Mouse (Mus musculus) heart, embryonic 16.5 days (tissue): ENCODE measurements around the gene Hoxb6. TPM values are rescaled to one million over a fixed set of nuclear protein-coding genes. Genes with fewer than 3 reads are reported as not detected.

Experiments
- ATAC-seq: fragments of 200-750 bp; cut with Nextera tagmentation; replicated peaks from 2 replicates; pipeline ENCODE4 v1.8.0; 2017; ENCODE audit warnings: moderate number of reproducible peaks; ENCODE audit not compliant: insufficient read depth, low FRiP score; ENCODE audit errors: extremely low read depth
- H3K27ac ChIP-seq: fragments of 300-500 bp; sonication (generic); 2 replicates; pipeline ENCODE4 v1.5.1; 2014; ENCODE audit warnings: mild to moderate bottlenecking, low read length, control low read depth, moderate library complexity
- H3K27me3 ChIP-seq: fragments of 300-500 bp; sonication (generic); 2 replicates; pipeline ENCODE4 v1.6.1; 2014; ENCODE audit warnings: low read length, mixed read lengths; ENCODE audit not compliant: control insufficient read depth, insufficient read depth
- H3K36me3 ChIP-seq: fragments of 300-500 bp; sonication (generic); 2 replicates; pipeline ENCODE4 v1.6.1; 2014; ENCODE audit not compliant: control insufficient read depth, insufficient read depth
- H3K4me1 ChIP-seq: fragments of 300-500 bp; sonication (generic); 2 replicates; pipeline ENCODE4 v1.6.1; 2014; ENCODE audit warnings: low read length, mixed read lengths; ENCODE audit not compliant: control insufficient read depth, insufficient read depth
- H3K4me2 ChIP-seq: fragments of 300-500 bp; sonication (generic); 2 replicates; pipeline ENCODE4 v1.6.1; 2014; ENCODE audit warnings: low read depth, mild to moderate bottlenecking, control low read depth, low read length
- H3K4me3 ChIP-seq: fragments of 300-500 bp; sonication (generic); 2 replicates; pipeline ENCODE4 v1.5.1; 2014; ENCODE audit warnings: mild to moderate bottlenecking, control low read depth, low read length
- H3K9ac ChIP-seq: fragments of 300-500 bp; sonication (generic); 2 replicates; pipeline ENCODE4 v1.6.1; 2014; ENCODE audit warnings: low read length, control low read depth
- H3K9me3 ChIP-seq: fragments of 300-500 bp; sonication (generic); replicated peaks from 2 replicates; pipeline ENCODE4 v1.6.1; 2016; ENCODE audit warnings: low read length; ENCODE audit not compliant: control insufficient read depth
- WGBS: fragments of 180-500 bp; shearing (Covaris S2); extraction: QIAGEN DNeasy Blood & Tissue Kit; methylation state at CpG from one replicate; pipeline ENCODE4 v1.1.7; 2014; 5-methylcytosine and 5-hydroxymethylcytosine counted together
- polyA plus RNA-seq: library from polyadenylated mRNA; unstranded; fragments of >200 nt; fragmentation: Nextera tagmentation; extraction: Ambion mirVana; gene quantifications from 2 replicates; pipeline ENCODE4 v1.2.1, GENCODE M21; 2015

Hoxb6 gene
- polyA plus RNA-seq, 1 experiment from 2014 or later, result not detected

DNA sequence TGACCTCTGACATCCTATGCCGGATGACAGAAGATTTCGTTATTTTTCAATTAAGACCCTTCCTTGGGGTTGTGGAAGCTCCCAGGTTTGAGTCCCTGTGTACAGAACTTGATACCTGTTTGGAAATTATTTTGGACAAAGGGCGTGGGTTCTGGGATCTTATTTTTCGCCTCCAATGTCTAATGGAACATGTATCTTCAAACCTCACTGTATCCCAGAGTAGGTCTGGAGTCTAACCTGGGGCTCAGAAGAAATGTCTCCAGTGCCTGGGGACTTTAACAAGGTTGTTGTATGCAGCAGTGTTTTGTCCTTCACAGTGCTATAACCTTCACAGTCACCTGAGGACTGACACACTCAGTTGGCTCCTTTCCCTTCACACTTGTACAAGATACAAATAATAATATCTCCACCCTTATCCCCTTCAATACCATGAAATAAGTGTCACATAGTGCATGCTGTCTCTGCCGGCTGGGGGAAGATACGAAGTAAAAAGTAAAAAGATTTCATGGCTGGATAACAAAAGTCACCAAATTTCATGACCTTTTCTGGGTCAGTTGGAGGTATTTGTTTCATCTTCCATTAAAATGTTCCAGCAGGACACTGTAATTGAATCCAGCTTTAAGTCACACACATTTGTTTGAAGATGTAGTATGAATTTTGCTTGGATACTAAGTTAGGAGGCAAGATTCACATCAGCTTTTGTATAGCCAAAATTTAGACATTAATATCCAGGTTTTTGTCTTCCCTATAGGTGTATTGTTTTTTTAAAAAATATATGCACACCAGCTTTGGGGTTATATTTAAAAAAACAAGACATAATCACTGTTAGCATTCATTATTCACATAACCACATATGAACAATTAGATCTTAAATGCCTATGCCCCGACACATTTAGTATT, 25.0 kb upstream of the Hoxb6 start:
- 18% methylated on average over 7 of the region's 7 CpGs for WGBS
- H3K9me3 ChIP-seq, result no peaks in the 10 kb centered on the region
- H3K4me3 ChIP-seq, result no peak overlapping the region
- no peak overlapping the region for H3K27ac ChIP-seq
- 0 out of 2 replicates have a peak, but pooled peaks cover 2% of the 10 kb centered on the region for H3K4me1 ChIP-seq
- H3K9ac ChIP-seq, result no peak overlapping the region
- no peak for ATAC-seq
- H3K27me3 ChIP-seq, result peaks cover 96% of the 10 kb centered on the region
- no peaks in the 10 kb centered on the region for H3K36me3 ChIP-seq
- H3K4me2 ChIP-seq, result no peak overlapping the region

DNA sequence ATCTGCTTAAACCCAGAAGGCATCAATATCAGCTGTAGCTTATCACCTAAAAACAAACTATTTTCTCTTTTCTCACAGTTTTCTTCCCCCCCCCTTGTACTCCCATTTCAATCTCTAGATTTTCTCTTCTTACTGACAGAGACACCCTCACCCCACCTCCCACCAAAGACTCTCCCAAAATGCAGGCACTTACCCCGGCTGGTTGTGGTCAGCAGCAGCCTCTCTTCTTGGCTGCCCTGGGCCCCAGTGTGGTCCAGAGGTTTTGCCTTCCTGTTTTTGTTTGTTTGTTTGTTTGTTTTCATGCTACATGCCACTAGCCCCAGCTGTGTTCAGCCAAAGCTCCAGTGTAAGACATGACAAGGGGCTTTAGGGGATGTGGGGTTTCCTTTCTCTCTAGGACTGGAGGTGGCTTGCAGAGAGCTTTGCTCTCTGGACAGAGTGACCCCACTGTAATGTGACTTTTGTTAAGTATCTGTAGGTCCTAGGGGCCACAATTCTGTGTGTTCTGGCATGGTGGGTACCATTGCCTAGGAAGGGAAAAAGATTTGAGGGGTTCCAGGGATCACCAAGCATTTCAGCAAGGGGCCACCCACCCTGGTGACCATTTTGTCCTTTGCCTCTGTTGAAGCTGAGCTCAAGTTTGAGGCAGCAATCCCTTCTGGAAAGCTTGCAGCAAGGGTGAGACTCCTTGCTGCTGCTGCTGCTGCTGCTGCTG, 24.1 kb upstream of the Hoxb6 start:
- Histone ChIP-seq H3K27me3 (peaks cover 95% of the 10 kb centered on the region), H3K4me2 (no peak overlapping the region), H3K27ac (no peak overlapping the region), H3K4me3 (no peak overlapping the region), H3K9ac (no peak overlapping the region), H3K9me3 (no peaks in the 10 kb centered on the region), H3K36me3 (no peaks in the 10 kb centered on the region), H3K4me1 (0 out of 2 replicates have a peak, but pooled peaks cover 2% of the 10 kb centered on the region)
- no peak for ATAC-seq
- WGBS, result 8% methylated on average over 1 of the region's 1 CpGs

DNA sequence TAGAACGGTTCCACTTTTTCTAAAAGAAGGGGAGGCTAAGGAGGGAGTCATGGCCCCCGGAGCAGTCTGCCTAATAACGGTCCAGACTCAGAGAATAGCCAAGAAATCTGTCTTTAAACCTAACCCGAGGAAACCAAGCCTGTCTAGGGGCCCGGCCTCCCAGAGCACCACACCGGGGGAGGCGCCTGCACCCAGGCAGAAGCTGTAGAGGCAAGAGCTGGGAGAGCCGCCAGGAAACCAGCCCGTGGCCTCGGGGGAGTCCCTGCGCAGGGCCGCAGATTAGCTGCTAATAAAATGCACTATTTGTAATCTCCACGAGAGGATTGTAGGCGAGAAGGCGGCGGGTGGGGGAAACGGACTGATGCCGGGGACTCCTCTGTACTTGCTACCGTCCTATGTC, 22.4 kb upstream of the Hoxb6 start:
- ATAC-seq, result no peak
- H3K9me3 ChIP-seq, result no peaks in the 10 kb centered on the region
- under 1% methylated on average over 19 of the region's 19 CpGs for WGBS
- no peak overlapping the region for H3K4me3 ChIP-seq
- no peak overlapping the region for H3K27ac ChIP-seq
- H3K9ac ChIP-seq, result no peak overlapping the region
- 0 out of 2 replicates have a peak, but pooled peaks cover 2% of the 10 kb centered on the region for H3K4me1 ChIP-seq
- no peak overlapping the region for H3K4me2 ChIP-seq
- peaks cover 96% of the 10 kb centered on the region for H3K27me3 ChIP-seq
- no peaks in the 10 kb centered on the region for H3K36me3 ChIP-seq

DNA sequence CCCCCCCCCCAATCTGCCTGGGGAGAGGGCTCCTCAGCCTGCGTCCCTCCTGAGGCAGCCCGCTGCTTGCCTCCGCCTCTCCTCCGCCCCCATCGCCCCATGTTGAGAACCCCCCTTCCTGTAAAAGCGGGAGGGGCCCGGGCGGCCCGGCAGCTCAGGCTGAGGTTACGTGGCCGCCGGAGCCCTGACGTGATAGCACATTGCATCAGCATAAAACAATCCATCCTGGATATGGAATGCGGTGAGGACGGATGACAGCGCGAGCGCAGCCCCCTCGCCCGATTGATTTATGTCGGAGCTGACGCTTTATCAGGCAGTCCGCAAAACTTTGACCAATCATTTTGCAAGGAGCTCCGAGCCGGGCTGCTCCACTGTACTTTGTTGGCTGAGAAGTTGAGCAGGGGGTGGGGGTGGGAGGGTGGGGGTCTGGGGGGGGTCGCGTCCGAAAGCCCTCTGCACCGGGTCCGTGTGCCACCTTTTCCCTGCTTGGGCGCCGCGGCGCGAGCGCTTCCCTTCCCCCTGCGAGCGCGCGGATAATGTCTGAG, 21.2 kb upstream of the Hoxb6 start, which contains the start of gene Hoxb9:
TSS of gene Hoxb9 (plus strand) at position 462 of the 545 bp plus-strand sequence.
- no peaks in the 10 kb centered on the region for H3K36me3 ChIP-seq
- peak within 1 kb of the TSS; percentile 42; the same call in 1 of the 2 replicates for H3K4me2 ChIP-seq
- peak within 1 kb of the TSS; percentile 24 for H3K4me3 ChIP-seq
- H3K9ac ChIP-seq, result no peak within 1 kb of the TSS
- peaks cover 96% of the 10 kb centered on the region for H3K27me3 ChIP-seq
- H3K9me3 ChIP-seq, result no peaks in the 10 kb centered on the region
- H3K4me1 ChIP-seq, result 0 out of 2 replicates have a peak, but pooled peaks cover 2% of the 10 kb centered on the region
- no peak for ATAC-seq
- no peak within 1 kb of the TSS for H3K27ac ChIP-seq
- 1% methylated on average over 40 of the region's 40 CpGs for WGBS

DNA sequence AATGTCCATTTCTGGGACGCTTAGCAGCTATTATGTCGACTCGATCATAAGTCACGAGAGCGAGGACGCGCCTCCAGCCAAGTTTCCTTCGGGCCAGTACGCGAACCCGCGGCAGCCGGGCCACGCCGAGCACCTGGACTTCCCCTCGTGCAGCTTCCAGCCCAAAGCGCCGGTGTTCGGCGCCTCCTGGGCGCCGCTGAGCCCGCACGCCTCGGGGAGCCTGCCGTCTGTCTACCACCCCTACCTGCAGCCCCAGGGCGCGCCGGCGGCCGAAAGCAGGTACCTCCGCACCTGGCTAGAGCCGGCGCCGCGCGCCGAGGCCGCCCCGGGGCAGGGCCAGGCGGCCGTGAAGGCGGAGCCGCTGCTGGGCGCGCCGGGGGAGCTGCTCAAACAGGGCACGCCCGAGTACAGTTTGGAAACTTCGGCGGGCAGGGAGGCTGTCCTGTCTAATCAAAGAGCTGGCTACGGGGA, 20.7 kb upstream of the Hoxb6 start:
- ATAC-seq, result no peak; the same call in 1 of the 2 replicates
- Histone ChIP-seq H3K27me3 (peaks cover 96% of the 10 kb centered on the region), H3K9me3 (no peaks in the 10 kb centered on the region), H3K9ac (no peak overlapping the region), H3K4me1 (0 out of 2 replicates have a peak, but pooled peaks cover 2% of the 10 kb centered on the region), H3K4me3 (peak overlapping the region; percentile 24), H3K27ac (no peak overlapping the region), H3K36me3 (no peaks in the 10 kb centered on the region), H3K4me2 (peak overlapping the region; percentile 42; the same call in 1 of the 2 replicates)
- WGBS, result under 1% methylated on average over 52 of the region's 52 CpGs

DNA sequence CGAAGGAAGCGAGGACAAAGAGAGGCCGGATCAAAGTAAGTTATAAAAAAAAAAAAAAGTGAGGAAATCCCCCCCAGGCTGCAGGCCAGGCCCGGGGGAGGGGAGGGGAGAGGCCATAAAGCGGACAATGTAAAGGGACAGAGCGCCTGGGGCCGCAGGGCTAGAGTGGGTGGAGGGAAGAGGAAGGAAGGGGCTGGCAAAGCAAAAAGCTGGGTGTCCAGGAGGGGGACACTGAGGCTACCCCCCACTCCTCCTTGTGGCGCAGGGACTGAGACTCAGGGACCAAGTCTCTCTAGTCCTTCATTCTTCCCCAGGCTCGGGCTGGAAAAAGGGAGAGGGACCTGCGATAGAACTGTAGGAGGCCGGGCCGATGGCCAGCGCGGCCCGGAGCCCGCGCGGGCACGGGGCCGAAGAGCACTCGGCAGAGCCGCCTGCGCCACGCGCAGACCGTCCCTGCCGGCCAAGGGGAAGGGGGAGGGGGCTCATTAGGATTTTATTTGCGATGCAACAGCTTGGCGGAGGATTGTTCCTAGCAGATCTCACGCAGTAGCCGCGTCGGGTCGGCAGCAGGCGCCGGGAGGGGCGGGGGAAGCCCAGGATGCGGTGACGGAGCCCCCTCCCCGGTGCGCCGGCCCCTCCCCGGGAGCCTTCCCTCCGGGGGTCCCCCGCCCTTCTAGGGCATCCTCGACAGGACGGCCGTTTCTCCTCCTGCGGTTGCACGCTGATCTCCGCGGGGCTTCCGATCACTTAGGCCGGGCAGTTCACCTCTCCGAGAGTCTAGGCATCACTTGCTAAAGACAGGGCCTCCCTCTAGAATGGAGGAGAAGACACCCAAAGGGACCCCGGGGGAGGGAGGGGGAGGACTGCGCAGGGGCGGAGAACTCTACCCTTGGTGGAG, 20.0 kb upstream of the Hoxb6 start:
- Histone ChIP-seq H3K4me3 (peak overlapping the region; percentile 24), H3K27me3 (peaks cover 95% of the 10 kb centered on the region), H3K27ac (no peak overlapping the region), H3K9ac (no peak overlapping the region), H3K4me1 (0 out of 2 replicates have a peak, but pooled peaks cover 2% of the 10 kb centered on the region), H3K9me3 (no peaks in the 10 kb centered on the region), H3K36me3 (no peaks in the 10 kb centered on the region), H3K4me2 (peak overlapping the region; percentile 42; the same call in 1 of the 2 replicates)
- no peak for ATAC-seq
- 1% methylated on average over 52 of the region's 58 CpGs for WGBS

DNA sequence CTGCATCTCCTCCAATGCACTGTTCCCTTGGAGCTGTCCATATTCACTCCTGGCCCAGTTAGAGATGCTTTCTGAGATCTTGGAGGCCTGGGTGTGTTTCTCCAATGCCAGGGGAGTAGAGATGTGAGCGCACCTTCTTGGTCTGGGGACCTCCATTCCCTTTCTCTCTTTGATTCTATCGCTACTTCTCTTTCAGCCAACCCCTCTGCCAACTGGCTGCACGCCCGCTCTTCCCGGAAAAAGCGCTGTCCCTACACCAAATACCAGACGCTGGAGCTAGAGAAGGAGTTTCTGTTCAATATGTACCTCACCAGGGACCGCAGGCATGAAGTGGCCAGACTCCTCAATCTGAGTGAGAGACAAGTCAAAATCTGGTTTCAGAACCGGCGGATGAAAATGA, 17.8 kb upstream of the Hoxb6 start:
- WGBS, result 10% methylated on average over 10 of the region's 10 CpGs
- Histone ChIP-seq H3K27ac (no peak overlapping the region), H3K9me3 (no peaks in the 10 kb centered on the region), H3K36me3 (no peaks in the 10 kb centered on the region), H3K4me3 (no peak overlapping the region), H3K27me3 (peaks cover 96% of the 10 kb centered on the region), H3K4me2 (no peak overlapping the region), H3K9ac (no peak overlapping the region), H3K4me1 (0 out of 2 replicates have a peak, but pooled peaks cover 2% of the 10 kb centered on the region)
- no peak for ATAC-seq

DNA sequence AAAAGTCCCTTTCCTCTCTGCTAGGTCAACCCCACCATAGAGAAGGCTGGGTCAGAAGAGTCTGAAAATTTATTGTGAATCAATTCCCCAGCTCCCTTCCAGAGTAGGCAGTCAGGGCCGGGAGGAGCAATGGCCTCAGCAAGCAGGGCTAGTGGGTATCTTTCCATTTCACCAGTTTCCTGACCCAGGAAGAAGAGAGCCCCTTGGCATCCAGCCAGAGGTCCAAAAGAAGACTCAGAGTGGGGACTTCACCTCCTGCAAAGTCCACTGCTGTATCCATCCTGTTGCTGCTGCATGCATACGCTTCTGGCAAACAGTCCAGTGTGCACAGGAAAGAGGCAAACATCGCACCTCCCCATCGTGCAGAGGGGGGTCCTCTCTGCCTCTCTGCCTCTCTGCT, 16.4 kb upstream of the Hoxb6 start:
- 6% methylated on average over 4 of the region's 4 CpGs for WGBS
- Histone ChIP-seq H3K27me3 (peaks cover 95% of the 10 kb centered on the region), H3K9ac (no peak overlapping the region), H3K4me2 (no peak overlapping the region), H3K4me1 (0 out of 2 replicates have a peak, but pooled peaks cover 1% of the 10 kb centered on the region), H3K27ac (no peak overlapping the region), H3K9me3 (no peaks in the 10 kb centered on the region), H3K36me3 (no peaks in the 10 kb centered on the region), H3K4me3 (no peak overlapping the region)
- no peak for ATAC-seq
